Mouse (Mus musculus) liver, embryonic 15.5 days (tissue): ENCODE data around the gene Rsph14. TPM values are rescaled to one million over a fixed set of nuclear protein-coding genes. Genes with fewer than 3 reads are reported as not detected.

Experiments used
- ATAC-seq: fragments of 200-750 bp; cut with Nextera tagmentation; 2 replicates; pipeline ENCODE4 v1.8.0; 2017; ENCODE audit warnings: moderate number of reproducible peaks, mild to moderate bottlenecking, moderate library complexity; ENCODE audit not compliant: insufficient read depth
- H3K27ac ChIP-seq: fragments of 300-500 bp; sonication (generic); replicated peaks from 2 replicates; pipeline ENCODE4 v1.5.1; 2015; ENCODE audit warnings: mild to moderate bottlenecking, inconsistent platforms
- H3K27me3 ChIP-seq: fragments of 300-500 bp; sonication (generic); 2 replicates; pipeline ENCODE4 v1.6.1; 2015; ENCODE audit warnings: mild to moderate bottlenecking, inconsistent platforms
- H3K36me3 ChIP-seq: fragments of 300-500 bp; sonication (generic); replicated peaks from 2 replicates; pipeline ENCODE4 v1.6.1; 2015; ENCODE audit warnings: moderate library complexity, mild to moderate bottlenecking, inconsistent platforms
- H3K4me1 ChIP-seq: fragments of 300-500 bp; sonication (generic); replicated peaks from 2 replicates; pipeline ENCODE4 v1.6.1; 2015; ENCODE audit warnings: inconsistent platforms
- H3K4me2 ChIP-seq: fragments of 300-500 bp; sonication (generic); 2 replicates; pipeline ENCODE4 v1.6.1; 2015; ENCODE audit warnings: moderate library complexity, mild to moderate bottlenecking, inconsistent platforms
- H3K4me3 ChIP-seq: fragments of 300-500 bp; sonication (generic); replicated peaks from 2 replicates; pipeline ENCODE4 v1.5.1; 2015; ENCODE audit warnings: mild to moderate bottlenecking, inconsistent platforms
- H3K9ac ChIP-seq: fragments of 300-500 bp; sonication (generic); 2 replicates; pipeline ENCODE4 v1.6.1; 2015; ENCODE audit warnings: moderate library complexity, mild to moderate bottlenecking, inconsistent platforms
- H3K9me3 ChIP-seq: fragments of 300-500 bp; sonication (generic); replicated peaks from 2 replicates; pipeline ENCODE4 v1.6.1; 2016; ENCODE audit warnings: inconsistent platforms
- whole genome bisulfite sequencing: fragments of 180-500 bp; shearing (Covaris S2); methylation state at CpG from one replicate; pipeline ENCODE4 v1.1.7; 2015; ENCODE audit warnings: mixed read lengths; ENCODE audit not compliant: insufficient replicate concordance; 5-methylcytosine and 5-hydroxymethylcytosine counted together
- polyA plus RNA-seq: library from polyadenylated mRNA; unstranded; fragments of >200 nt; fragmentation: Nextera tagmentation; extraction: Ambion mirVana; gene quantifications from 2 replicates; pipeline ENCODE4 v1.2.1, GENCODE M21; 2015

The Rsph14 gene
- polyA plus RNA-seq, 1 experiment from 2014 or later: not detected

DNA sequence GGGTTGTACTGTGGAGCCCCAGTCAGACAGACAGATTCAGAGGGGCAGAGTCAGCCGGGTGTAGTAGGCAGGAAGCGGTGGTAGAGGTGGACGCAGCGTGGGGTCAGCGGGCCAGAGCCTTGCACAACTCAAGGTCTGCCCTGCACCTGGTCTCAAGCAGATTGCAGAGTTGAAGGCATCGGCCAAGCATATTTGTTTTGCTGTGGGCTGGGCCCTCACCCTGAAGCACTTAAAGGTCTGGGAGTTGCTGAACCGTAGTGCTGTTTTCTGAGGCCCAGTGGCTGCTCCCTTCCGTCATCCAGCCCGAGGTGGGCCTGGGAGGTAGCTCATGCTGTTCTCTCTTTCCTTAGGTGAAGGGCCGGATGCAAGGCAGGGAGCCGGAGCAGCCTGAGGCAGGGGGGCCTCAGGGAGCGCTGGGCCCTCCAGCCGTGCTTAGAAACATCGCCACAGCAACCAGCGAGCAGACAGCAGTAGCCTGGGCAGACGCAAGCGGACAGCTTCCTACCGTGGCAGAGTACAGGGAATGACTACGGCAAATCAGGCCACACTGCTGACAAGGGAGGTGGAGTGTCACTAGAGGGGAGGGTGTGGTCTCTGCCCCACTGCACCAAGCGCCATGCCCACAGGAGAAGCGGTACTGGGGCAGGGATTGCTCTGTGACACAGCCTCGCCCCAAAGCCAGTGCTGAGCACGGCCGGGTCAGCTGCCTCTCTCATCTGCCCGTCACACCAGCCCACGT, 41.6 kb downstream of the Rsph14 start:
- Histone ChIP-seq H3K9ac (no peak overlapping the region), H3K4me3 (no peak overlapping the region), H3K36me3 (no peaks in the 10 kb centered on the region), H3K27ac (no peak overlapping the region), H3K4me2 (no peak overlapping the region), H3K4me1 (peaks cover 7% of the 10 kb centered on the region; the same call in 1 of the 2 replicates), H3K27me3 (peaks cover 14% of the 10 kb centered on the region), H3K9me3 (no peaks in the 10 kb centered on the region)
- ATAC-seq: no peak
- WGBS: 62% methylated on average over 26 of the region's 26 CpGs

DNA sequence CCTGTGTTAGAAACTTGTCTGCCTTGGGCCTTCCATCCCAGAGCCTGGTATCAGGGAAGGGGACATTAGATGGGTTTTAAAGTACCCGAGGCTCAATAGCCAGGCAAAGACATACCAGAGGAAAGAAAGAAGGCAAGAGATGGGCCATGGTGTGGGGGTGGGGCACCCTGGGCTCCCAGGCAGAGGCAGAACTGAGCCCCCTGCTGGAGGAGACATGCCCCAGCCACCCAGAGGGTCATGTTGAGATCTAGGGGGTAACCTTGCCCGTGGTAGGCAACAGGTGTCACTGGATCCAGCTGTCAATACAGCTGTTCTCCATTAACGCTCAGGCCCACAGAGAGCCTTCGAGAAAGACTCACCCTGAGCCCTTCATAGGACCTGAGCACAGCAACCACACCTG, 42.6 kb downstream of the Rsph14 start:
- Histone ChIP-seq H3K4me3 (no peak overlapping the region), H3K4me1 (peaks cover 7% of the 10 kb centered on the region; the same call in 1 of the 2 replicates), H3K9ac (no peak overlapping the region), H3K36me3 (no peaks in the 10 kb centered on the region), H3K4me2 (no peak overlapping the region), H3K27me3 (peaks cover 8% of the 10 kb centered on the region), H3K27ac (no peak overlapping the region), H3K9me3 (no peaks in the 10 kb centered on the region)
- 56% methylated on average over 4 of the region's 4 CpGs for WGBS
- no peak for ATAC-seq

DNA sequence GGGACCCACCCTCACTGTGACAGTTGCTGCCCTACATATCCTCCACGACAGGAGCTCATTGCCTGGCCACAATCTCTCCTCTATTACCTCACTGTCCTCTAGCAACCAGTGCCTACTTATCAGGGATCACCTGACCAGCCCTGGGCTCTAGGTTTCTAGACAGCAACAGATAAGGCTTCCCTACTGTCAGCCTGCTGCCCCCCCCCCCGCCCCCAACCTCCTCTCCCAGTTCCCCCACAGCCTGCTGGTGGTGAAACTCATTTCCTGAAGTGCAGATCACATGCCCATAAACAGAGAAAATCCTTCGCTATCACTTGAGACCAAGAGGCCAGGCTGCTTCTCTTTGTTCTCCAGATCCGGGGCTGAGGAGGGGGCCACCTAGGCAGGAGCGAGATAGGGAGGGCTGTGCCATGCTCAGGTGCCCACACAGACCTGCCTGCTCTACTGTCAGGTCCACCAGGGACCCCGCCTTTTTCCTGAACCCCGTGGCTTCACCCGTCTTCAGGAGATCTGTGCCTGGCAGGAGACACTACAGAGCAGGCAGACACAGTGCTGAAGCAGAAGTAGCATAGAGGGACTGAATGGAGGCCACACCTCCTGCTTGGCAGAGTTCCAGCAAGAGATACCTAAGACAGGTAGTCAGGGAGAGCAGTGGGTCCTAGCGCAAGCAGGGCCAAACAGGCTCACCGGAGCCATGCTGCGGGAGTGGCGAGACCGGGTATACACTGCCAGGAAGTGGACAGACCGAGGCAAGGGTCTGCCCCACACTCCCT, 44.5 kb downstream of the Rsph14 start:
- ATAC-seq: peak; percentile 36; the same call in 1 of the 2 replicates
- Histone ChIP-seq H3K36me3 (no peaks in the 10 kb centered on the region), H3K4me2 (peak overlapping the region; percentile 18; the same call in 1 of the 2 replicates), H3K4me1 (peaks cover 7% of the 10 kb centered on the region; the same call in 1 of the 2 replicates), H3K9me3 (no peaks in the 10 kb centered on the region), H3K9ac (no peak overlapping the region), H3K4me3 (no peak overlapping the region), H3K27me3 (no peaks in the 10 kb centered on the region), H3K27ac (no peak overlapping the region)
- 19% methylated on average over 14 of the region's 14 CpGs for WGBS

DNA sequence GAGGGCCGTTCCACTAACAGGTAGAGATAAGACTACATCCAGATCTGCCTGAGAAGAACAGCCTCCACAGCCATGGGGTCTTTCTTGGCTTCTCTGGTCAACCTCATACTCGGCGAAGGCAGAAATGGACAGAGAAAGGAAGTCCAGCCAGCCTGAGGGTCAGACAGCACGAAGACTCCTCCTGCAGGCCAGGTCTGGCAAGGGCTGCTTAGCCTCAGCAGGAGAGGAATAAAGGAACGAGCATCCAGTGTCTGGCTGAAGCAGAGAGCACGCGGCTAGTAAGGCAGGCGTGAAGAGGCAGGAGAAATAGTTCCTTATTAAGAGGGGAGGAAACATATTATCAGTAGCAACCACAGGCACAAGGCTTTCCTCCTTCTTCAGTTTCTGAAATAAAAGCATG, 49.2 kb downstream of the Rsph14 start:
- Histone ChIP-seq H3K27ac (no peak overlapping the region), H3K9me3 (no peaks in the 10 kb centered on the region), H3K27me3 (no peaks in the 10 kb centered on the region), H3K4me2 (no peak overlapping the region), H3K4me3 (no peak overlapping the region), H3K9ac (no peak overlapping the region), H3K36me3 (no peaks in the 10 kb centered on the region), H3K4me1 (peaks cover 7% of the 10 kb centered on the region; the same call in 1 of the 2 replicates)
- no peak for ATAC-seq
- 21% methylated on average over 8 of the region's 8 CpGs for WGBS

DNA sequence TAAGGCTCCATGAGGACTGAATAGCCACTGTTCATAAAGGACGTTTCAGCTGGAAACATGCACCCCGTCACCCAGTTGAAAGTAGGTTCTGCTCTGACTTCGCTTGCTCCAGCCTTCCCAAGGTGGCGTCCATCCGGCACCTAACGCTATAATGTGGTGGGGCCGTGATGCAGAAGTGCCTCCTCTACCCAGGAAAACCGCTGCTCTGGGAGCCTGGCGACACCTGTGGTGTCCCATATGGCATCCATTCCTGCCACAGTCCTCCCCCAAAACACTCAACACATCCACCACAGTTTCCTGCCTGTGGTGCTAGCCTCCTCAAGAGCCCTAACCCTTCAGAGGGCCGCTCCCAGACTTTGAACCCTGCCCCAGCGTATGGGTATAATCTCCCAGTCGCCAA, 51.2 kb downstream of the Rsph14 start:
- Histone ChIP-seq H3K4me2 (no peak overlapping the region), H3K27ac (no peak overlapping the region), H3K4me1 (no peaks in the 10 kb centered on the region), H3K27me3 (no peaks in the 10 kb centered on the region), H3K36me3 (no peaks in the 10 kb centered on the region), H3K9ac (no peak overlapping the region), H3K9me3 (no peaks in the 10 kb centered on the region), H3K4me3 (no peak overlapping the region)
- no peak for ATAC-seq
- WGBS: 56% methylated on average over 12 of the region's 12 CpGs

DNA sequence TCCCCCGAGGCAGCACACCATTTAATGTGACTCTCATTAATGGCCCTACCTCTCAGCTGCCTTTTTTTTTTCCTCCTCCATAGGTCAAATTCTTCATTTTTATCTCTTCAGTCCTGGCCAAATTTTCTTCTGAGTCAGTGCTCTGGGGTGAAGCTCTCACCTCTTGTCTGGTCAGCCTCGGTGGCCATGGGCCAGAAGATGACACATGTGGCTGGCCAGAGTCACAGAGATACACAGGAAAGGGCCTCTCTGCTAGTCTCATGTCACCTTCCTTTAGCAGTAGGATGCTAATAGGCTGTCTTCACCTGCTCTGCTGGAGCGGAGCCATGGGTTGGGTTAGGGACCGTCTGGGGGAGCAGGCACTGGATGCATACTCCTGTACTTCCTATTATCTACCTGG, 54.3 kb downstream of the Rsph14 start:
- WGBS: 57% methylated on average over 4 of the region's 4 CpGs
- ATAC-seq: no peak

DNA sequence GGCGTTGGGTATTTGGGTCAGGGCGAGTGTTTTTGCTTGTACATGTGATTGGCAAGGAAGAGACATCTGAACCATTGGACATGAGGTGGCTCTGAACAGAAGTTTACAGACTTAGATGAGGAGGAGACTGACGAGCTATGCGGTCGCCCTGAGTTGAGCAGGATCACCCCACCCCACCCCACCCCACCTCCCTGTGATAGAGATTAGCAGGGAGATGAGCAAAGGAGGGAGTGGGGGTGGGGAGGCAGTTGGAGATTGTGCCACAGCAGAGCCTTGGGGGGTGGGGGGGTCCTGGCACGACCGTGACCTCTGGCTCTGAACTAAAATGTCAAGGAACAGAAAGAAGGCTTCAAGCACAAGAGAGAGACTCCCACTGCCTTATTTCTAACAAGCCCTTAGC, 56.0 kb downstream of the Rsph14 start:
- Histone ChIP-seq H3K4me2 (no peak overlapping the region), H3K9me3 (no peaks in the 10 kb centered on the region), H3K36me3 (no peaks in the 10 kb centered on the region), H3K4me3 (no peak overlapping the region), H3K27ac (no peak overlapping the region), H3K9ac (no peak overlapping the region), H3K27me3 (no peaks in the 10 kb centered on the region), H3K4me1 (no peaks in the 10 kb centered on the region)
- 35% methylated on average over 7 of the region's 7 CpGs for WGBS
- no peak for ATAC-seq

More for the DNA sequence above, 54.3 kb downstream of the Rsph14 start:
- H3K36me3 ChIP-seq: no peaks in the 10 kb centered on the region
- H3K9me3 ChIP-seq: no peaks in the 10 kb centered on the region
- H3K4me3 ChIP-seq: no peak overlapping the region
- H3K27me3 ChIP-seq: no peaks in the 10 kb centered on the region
- no peak overlapping the region for H3K4me2 ChIP-seq
- no peak overlapping the region for H3K9ac ChIP-seq
- no peaks in the 10 kb centered on the region for H3K4me1 ChIP-seq
- H3K27ac ChIP-seq: no peak overlapping the region

DNA sequence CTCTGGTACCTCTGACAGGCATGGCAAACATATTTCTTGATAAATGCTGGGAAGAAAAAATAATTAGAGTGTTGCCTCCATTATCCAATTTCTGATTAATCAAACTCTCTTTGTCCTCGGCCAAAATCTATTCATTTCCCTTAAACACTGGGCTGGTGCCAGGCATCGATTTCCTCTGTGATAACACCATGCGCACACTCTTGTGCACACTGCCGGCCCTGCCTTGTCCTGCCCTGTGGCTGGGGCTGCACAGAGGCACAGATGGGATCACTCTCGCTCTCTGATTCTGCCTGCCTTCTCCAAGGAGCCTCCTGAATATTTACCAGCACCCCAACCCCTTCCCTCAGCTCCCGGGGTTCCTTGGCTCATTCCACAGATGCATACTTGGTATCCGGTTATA, 56.8 kb downstream of the Rsph14 start:
- no peak for ATAC-seq

DNA sequence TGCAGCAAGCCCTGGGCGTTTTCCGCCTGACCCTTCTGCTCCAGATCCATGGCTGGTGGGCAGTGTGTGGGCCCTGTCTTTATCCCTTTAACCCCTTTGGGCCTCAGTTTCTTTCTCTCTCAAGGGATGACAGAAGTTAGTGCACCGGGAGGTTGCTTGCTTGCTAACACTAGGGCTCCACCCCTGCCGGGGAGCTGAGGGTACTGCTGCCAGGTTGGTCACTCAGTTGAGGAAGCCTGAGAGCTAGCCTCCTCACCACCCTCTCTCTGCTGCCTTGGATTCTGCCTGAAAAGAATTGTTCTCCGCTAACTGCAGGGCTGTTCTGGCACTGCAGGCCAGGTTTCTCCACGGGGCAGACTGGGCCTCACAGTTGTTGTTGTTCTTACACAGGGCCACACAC, 59.4 kb downstream of the Rsph14 start:
- WGBS: 61% methylated on average over 6 of the region's 6 CpGs
- Histone ChIP-seq H3K9ac (no peak overlapping the region), H3K4me1 (no peaks in the 10 kb centered on the region), H3K9me3 (no peaks in the 10 kb centered on the region), H3K27me3 (peaks cover 15% of the 10 kb centered on the region), H3K36me3 (no peaks in the 10 kb centered on the region), H3K27ac (no peak overlapping the region), H3K4me2 (no peak overlapping the region), H3K4me3 (no peak overlapping the region)
- no peak for ATAC-seq

More for the DNA sequence above, 56.8 kb downstream of the Rsph14 start:
- WGBS: 43% methylated on average over 7 of the region's 7 CpGs
- Histone ChIP-seq H3K27ac (no peak overlapping the region), H3K4me3 (no peak overlapping the region), H3K9ac (no peak overlapping the region), H3K4me1 (no peaks in the 10 kb centered on the region), H3K4me2 (no peak overlapping the region), H3K27me3 (no peaks in the 10 kb centered on the region), H3K9me3 (no peaks in the 10 kb centered on the region), H3K36me3 (no peaks in the 10 kb centered on the region)

DNA sequence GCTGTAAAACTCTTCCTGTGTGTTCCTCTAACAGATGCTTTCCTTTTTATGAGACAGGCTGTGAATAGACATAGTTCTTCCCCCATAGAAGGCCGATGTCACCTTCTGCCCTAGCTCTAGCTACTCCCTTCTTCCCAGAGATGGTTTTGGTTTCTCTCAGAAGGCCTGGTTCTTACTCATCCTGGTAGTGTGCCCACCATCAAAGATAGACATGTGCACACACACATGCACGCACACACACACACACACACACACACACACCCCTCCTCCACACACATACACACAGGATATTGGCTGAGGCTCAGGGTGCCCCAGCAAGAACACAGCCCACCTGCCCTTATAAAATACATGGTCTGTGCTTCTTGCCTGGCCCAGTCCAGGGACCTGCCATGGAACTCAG, 63.1 kb downstream of the Rsph14 start:
- H3K27me3 ChIP-seq: peaks cover 40% of the 10 kb centered on the region

DNA sequence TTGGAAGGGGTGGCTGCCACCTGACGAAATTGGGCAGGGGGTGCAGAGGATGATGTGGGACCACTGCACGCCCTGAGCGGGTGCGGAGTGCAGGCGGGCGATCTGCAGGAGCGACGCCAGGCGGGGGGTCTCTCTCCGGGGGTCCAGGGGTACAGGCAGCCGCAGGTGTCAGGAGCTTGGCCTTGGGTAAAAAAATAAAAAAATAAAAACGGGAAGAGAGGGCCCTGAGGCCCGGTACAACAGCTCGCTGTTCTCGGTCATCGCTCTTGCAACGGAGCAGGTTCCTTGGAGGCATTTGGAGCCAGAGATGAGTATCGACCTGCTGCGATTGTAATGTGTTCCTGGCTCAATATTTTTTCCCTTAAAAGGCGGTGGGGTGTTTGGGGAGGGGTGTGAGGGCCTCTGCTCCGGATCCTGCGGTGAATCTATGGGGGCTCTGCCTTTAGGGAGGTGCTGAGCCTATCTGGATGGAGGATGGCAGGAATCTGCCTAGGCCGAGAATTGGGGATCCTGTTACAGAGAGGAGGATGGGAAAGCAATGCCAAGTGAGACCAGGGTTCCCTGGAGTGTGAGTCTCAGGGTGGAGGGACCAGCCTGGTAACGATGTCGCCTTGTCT, 64.6 kb downstream of the Rsph14 start:
- Histone ChIP-seq H3K4me3 (peak overlapping the region; percentile 55), H3K27ac (no peak overlapping the region), H3K4me1 (peaks cover 15% of the 10 kb centered on the region), H3K9ac (peak overlapping the region; percentile 8; the same call in 1 of the 2 replicates), H3K36me3 (no peaks in the 10 kb centered on the region), H3K4me2 (peak overlapping the region; percentile 75), H3K27me3 (peaks cover 40% of the 10 kb centered on the region), H3K9me3 (no peaks in the 10 kb centered on the region)
- ATAC-seq: no peak
- whole genome bisulfite sequencing: 9% methylated on average over 25 of the region's 25 CpGs

More for the DNA sequence above, 63.1 kb downstream of the Rsph14 start:
- no peak overlapping the region for H3K4me2 ChIP-seq
- no peak for ATAC-seq
- H3K9ac ChIP-seq: no peak overlapping the region
- no peak overlapping the region for H3K4me3 ChIP-seq
- H3K4me1 ChIP-seq: peaks cover 15% of the 10 kb centered on the region
- no peaks in the 10 kb centered on the region for H3K36me3 ChIP-seq
- WGBS: 65% methylated on average over 2 of the region's 2 CpGs
- H3K27ac ChIP-seq: no peak overlapping the region
- H3K9me3 ChIP-seq: no peaks in the 10 kb centered on the region
